Mouse (Mus musculus) liver, postnatal 0 days (tissue): ENCODE data around the gene Srrt.

Experiments
- CTCF ChIP-seq: sonication (generic); IDR thresholded peaks from 2 replicates; pipeline ENCODE4 v1.5.1; 2016; ENCODE audit warnings: antibody characterized with exemption, low read depth
- EP300 ChIP-seq: IDR thresholded peaks from 2 replicates; pipeline ENCODE4 v1.6.1; 2016; ENCODE audit warnings: antibody characterized with exemption, low read depth, mild to moderate bottlenecking

DNA sequence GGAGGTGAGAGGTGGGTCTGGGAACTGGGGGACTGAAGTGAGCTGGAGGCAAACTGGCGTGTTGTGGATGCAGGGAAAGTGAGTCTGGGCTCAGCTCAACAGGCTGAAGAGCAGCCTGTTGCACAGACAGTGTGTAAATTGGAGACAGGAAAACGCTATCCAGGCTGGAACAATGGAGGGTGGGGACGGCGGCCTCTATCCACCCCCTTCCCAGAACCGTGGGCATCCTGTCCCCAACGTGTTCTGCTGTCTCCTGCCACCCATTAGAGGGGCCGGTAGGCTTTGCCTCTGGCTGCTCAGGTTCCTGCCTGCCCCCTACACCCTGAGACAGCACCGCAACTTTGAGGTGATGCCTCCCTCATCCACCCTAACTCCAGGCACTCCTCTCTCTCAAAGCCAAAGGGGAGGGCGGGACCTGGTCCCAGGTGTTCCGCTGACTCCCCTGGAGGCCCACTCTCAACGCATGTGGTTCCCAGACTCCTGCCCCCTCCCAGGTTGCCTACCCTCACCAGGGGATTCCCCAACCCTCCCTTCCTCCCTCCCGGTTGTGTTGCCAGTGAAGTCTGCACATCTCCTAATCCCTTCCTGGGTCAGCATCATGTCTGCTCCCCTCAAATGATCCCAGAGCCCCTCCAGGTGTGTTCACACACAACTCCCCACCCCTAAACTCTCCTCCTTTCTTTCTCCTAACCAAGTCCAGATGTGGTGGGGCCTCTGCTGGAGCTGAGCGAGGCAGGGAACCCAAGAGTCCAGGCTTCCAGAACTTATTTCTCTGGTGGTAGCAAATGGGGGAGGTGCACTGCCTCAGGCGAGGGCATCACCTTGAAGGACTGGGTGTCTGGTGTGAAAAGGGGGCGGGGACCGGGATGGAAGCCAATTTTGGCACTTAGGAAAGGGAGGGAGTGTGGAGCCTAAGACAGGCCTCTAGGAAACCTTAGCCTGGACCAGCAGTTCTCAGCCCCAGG lies 44.8 kb upstream of the Srrt start:
- TF ChIP-seq CTCF, result no peak
- no peak for TF ChIP-seq EP300
